Mouse (Mus musculus) layer of hippocampus, adult 8-10 months (tissue): Measurements from ENCODE around the gene Unc13b. TPM values are rescaled to one million over a fixed set of nuclear protein-coding genes. Genes with fewer than 3 reads are reported as not detected.

Experiments
- DNase-seq, 2 experiments: peaks; one replicate each; pipeline ENCODE4 v3.0.0; 2022; ENCODE audit warnings: low spot score in 2 of 2
- total RNA-seq, 4 experiments: library from RNA; stranded (reverse); gene quantifications; 2 replicates each; pipeline ENCODE4 v1.2.4; 2022

The Unc13b gene
- total RNA-seq, 4 experiments from 2014 or later: 38.3 to 56.8 (median 44.9) TPM

DNA sequence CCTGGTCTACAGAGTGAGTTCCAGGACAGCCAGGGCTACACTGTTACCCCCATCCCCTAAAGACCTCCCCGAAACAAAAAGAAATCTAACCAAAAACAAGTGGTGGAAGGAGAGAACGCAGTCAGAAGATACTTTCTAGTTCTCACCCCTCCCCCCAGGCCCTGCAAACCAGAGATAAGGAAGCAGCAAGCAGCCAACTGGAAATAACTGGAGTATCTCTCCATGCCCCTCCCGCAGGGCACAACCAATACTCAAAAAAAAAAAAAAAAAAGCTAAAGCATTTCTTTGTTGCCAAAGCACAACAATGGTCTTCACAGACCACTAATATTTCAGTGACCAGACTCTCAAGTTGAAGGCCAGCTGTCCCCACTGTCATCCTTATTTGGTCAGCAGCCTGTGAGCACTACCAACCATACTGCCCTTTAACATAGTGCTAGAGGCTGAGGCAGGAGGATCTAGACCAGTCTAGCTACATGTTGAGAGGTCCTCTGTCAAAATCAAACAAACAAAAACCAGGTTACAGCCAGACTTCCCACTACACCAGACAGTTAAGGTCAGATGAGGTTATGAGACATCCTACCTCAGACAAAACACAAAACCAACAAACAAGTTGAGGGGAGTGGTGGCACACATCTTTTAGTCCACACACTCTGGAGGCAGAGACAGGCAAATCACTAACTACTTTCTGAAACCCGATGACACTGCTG is 20.7 kb upstream of the Unc13b start:
- DNase-seq: no peak

DNA sequence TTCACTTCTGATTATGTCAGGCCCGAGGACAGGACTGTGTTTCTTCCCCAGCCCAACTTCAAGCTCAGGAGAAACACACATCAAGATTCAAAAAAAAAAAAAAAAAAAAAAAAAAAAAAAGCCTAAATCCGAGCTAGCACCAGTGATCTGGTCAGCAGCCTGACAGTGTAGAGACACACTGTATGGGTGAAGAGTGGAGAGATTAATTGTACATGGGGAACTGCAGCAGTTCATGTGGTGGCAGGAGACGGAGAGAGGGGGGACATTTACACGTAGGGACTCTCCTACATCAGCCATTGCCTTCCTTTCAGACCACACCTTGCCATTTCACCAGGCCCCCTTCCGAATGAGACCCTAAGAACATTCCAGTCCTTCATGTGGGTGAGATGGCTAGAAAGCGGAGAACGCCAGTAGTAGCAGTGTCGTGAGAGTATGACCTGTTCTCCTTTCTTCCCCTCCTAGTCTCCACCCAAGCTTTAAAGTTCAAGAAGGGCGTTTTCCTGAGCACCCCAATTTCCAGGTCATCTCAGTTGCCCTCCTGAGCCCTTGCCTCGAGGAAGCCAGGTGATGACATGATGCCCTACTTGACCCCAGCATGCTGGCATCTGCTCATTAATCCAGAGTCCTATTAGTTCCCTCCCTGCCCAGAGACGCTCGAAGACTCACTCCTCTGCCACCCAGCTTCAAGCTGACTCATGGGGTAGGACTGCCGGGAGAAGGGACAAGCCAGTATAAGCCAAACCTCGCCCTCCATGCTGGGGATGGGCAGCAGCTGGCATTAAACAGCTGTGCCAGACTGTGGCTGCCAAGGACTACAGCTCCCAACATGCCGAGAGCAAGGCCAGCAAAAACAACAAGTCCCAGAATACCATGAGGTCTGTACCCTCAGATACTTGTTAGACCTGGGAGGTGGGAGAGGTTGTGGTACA is 19.9 kb upstream of the Unc13b start:
- DNase-seq: peak in 1 of 2 experiments; percentile 73

DNA sequence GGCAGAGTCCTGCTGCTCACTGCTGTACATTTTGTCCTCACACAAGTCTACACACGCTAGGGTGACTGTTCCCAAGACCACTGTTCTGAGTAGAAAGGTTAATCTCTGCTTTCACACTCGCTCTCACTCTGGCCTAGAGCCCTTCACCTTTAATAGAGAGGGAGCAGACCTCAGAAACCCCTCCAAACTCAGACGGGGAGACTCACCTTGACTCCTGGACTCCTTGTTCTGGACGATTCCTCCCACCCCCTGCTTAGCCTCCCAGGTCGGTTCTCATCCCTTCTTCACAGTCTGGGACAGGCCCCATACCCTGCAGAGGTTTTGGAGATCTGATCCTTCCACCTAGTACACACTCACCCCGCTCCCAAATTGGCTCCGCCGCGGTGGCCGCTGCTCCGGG is 19.1 kb upstream of the Unc13b start:
- no peak for DNase-seq

DNA sequence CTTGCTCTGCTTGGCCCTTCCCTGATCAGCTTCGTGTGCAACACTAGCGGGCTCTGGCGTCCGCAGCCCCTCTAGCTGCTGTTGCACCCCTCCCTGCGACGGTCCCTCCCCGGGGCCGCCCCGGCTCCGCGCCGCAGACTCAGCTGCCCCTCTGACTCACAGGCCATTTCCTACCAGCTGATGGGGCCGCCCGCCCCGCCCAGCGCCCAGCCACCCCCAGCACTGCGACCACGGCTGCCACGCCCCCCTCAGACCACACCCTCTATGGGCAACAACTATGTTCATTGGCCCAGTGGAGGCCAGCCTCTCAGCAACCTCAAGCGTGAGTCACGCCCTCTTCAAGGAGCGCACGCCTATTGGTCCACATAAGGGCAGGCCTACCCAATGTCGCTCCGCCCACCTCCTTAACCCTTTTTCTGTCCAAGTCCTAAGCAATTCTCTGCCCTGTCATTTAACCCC is 18.6 kb upstream of the Unc13b start:
- DNase-seq: peak; percentile 95 to 97

DNA sequence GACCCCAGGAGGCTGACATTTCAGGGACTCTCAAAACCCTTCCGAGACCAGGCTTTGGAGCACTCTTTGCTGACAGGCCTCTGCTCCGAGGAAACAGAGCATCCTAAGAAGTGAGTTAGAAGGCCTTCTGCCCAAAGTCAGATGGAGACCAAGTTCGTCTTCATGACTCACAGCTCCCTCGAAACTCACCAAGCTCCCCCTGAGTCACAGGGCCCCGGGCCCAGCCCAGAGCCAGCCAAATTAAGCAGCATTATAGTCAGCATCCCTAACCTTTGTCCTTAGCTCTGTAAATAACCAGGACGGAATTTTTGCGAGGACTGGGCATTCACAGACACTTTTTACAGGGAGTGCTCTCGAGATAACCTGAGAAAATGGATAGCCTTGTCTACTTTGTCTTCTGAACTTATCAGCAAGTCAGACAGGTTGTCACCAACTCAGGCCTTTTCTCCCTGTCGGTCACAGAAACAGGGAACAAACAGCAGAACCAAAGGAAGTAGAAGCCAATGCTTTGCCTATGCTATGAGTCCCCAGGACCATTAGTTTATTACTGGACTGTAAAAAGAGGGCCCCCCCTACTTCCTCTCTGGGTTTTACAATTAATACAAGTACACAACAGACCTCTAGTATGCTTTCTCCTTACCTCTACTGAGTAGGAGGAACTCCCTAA is 17.7 kb upstream of the Unc13b start:
- DNase-seq: no peak

DNA sequence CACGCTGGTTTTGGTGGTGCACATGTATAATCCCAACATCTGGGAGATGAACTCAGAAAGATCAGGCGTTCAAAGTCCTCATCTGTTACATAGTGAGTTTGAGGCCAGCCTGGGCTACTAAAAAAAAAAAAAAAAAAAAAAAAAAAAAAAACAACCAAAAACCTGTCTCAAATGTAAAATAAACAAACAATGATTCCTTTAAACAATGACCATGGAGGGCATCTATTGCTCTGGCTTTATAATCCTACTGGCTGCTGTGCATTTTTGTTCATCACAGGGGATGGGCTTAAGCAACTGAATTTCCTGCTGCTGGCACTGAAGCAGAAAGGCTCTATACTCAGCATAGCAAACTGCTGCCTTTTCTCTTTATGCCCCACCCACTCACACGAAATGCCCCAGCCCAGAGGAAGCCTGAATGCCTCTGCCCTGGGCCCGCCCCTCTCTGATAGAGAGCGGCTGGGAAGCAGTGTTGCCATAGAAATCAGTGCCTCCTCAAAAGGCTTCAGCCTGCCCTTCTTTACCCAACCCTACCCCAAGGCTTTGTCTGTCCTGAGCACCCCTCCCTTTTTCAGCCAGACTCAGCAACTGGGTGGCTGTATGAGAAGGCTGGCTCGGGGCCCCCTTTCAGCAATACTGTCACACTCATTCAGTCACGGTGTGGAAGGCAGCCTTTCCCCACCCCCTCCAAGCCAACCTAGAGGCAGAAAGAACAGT is 15.0 kb upstream of the Unc13b start:
- DNase-seq: no peak

DNA sequence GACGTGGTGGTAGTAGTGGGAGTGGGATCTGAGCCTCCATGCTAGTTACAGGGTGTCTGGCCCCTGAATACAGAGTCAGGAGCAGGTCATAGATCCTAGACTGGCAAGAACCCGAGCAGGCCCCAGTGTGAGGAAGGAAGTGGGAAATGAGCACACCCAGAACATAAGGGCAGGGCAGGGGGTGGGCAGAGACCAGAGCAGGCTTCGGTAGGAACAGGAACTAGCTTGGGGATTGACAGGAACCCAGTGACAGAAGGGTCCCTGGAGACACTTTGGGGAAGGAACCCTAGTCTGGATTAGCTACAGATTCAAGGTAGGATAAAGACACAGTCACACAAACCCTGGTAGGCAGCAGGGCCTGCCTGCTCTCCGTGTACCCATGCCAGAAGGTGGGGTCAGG is 14.1 kb upstream of the Unc13b start:
- no peak for DNase-seq

DNA sequence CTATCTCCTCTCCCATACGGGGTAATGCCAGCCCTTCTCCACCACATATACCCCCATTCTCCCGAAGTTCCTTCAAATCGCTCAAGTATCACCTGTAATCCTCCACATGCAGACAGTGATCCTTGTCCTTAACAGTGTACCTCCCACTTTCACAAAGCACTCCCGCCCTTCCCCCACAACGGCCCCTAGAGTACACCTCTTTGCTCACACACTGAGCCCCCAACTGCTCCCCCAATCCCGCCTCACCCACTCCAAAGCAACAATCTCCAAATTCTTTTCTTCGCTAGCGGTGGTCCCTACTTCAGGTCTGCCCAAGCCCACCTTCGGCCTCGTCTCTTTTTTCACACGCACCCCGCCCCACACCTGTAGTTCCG is 13.5 kb upstream of the Unc13b start:
- DNase-seq: no peak

DNA sequence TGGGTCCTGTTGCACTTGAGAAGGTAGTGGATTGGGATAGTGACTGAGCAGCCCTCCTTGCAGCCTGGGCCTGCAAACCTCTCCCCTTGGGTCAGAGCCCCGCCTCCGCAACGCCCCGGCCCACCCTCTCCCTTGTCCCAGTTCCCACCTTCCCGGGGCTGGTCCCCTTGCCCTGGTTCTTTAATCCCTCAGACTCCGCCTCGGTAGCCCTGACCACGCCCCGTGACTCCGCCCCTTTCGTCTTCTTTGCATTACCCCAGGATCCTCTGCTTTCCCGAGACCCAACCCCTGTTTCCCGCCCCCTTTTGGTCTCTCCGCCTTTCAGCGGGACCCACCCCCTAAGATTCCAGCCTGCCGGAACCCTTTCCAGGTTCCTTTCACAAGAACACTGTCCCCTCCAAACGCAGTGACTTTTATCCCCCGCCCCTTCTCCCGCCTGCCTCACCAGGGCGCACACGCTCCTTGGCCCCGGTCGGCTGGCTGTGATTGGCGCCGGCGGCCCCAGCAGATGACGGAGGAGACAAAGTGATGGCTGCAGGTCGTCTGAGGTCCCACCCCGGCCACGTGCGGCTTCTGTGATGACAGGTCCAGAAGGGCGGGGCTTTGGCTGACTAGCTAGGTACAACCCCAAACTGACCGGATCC is 13.0 kb upstream of the Unc13b start, which contains the start of gene Fam214b:
Gene Fam214b (minus strand): TSS at position 562 of the 644 bp plus-strand sequence.
- DNase-seq: peak; percentile 91 to 95

DNA sequence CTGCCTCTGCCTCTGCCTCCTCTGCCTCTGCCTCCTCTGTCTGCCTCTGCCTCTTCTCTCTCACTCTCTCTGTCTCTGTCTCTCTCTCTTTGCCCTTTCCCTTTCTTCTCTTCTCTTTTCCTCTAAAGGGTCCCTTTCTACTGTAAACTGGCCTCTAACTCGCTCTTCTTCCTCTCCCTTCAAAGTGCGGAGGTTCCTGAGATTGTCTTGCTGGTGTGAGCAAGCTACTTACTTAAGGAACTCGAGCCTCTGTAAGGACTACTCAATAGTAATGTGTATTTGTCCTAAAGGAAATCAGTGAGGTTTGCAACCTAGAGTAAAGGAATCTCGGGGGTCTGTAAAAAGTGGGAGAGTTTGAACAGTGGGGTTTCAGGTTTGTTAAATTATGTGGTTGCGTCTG is 12.1 kb upstream of the Unc13b start:
- no peak for DNase-seq

DNA sequence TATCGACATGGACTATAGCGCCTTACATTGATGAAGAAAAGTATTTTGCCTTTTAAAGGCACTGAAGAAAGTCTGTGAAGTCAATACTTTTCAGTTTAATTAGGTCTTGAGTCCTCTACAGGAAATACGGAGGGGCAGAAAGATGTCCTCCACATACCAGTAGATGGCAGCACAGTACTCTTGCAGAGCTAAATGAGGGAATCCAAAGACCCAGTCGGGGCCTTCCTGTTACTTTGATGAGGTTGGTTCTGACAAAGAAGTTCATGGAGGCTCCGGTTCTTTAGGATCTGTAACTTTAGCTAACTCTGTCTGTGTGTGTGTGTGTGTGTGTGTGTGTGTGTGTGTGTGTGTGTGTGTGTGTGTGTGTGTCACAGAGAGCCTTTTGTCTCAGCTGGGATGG is 11.5 kb upstream of the Unc13b start:
- DNase-seq: peak in 1 of 2 experiments; percentile 77

DNA sequence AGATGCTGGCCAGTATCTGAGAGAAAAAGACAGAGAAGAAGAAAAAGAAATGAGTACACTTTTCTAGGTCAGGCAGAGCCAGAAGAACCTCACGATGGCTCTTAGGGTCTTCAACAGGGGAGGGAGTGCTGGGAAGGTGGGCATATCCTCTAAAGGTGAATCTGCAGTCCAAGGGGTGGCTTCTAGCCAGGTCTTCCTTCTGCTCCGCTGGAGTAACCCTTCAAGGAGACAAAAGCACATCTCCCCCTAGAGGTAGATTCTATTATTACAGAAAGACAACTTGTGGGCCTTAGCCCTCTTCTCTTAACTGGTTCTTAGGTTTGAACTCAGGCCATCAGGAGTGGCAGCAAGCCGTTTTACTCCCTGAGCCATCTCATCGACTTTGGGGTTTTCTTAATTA is 6.1 kb upstream of the Unc13b start:
- no peak for DNase-seq

DNA sequence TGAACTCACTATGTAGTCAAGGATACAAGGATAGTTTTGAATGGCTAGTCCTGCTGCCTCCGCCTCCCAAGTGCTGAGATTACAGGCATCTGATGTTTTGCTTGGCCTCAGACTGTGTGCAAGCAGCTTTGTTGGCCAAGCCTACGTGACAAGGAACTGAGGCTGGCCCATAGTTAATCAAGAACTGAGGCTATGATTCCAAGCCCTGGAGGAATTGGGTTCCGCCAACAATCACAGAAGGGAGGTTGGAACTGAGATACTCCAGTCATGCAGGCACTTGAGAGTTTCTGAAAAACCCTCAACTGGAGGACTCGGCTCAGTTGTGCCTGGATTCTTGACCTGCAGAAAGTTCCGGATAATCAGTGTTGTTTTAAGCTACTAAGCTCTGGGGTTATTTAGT is 1.1 kb upstream of the Unc13b start:
- no peak for DNase-seq

DNA sequence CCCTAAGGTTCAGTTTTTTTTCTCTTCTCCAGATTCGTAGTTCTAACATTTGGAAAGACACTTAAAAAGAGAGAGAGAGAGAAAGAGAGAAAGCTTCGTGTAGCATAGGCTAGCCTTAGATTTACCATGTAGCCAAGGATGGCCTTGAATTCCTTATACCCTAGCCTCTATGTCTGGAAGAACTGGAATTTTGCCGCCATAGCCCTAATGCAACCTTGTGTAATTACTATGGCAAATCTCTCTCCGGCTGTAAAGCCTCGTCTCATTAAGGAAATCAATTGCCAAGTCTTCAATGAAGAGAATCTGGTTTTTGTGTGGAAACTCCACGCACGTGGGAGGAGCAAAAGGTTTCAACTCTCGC is 381 bp upstream of the Unc13b start:
- DNase-seq: no peak

DNA sequence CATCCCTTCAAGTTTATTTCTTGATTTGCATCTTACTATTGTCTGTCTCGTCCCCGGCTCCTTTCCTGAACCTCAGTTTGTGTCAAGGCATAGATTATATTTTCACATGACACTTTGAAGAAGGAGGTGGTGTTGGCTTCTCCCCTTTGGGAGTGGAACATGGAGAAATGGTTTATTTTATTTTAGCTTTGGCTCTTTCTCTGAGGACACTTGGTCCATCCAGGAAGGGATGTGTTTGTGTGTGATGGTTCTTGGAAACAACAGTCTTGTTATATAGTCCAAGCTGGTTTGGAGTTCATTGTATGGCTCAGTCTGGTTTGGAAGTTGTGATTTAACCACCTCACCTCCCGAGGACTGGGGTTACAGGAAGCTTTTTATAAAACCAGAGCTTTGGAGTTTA is 944 bp downstream of the Unc13b start:
- no peak for DNase-seq

DNA sequence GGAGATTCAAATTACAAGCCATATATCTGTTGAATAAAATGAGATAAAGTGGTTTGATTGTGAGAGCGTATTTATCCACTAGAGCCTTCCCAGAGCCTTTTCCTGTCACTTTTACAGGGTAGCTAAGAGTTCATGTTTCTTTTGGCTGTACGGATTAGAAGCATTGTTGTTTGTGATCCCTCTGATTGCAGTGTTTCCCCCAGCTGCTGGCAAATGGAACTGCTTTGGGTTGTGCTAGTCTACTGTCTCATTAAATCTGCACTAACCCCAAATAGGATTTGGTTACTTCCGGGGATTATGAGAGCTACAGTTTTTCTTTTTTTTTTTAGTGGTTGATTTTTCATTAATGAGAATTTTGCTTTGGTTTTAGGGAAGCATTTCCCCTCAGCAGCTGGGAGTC is 1.5 kb downstream of the Unc13b start:
- DNase-seq: no peak

DNA sequence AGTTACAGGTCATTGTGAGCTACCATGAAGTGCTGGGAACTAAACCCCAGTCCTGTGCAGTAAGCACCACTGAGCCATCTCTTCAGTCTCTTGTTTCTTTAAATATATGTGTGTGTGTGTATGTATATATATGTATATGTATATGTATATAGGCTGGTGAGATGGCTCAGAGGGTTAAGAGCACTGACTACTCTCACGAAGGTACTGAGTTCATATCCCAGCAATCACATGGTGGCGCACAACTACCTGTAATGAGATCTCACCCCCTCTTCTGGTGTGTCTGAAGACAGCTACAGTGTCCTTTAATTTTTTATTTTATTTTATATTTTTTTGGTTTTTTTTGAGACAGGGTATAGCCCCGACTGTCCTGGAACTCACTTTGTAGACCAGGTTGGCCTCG is 6.7 kb downstream of the Unc13b start:
- no peak for DNase-seq

DNA sequence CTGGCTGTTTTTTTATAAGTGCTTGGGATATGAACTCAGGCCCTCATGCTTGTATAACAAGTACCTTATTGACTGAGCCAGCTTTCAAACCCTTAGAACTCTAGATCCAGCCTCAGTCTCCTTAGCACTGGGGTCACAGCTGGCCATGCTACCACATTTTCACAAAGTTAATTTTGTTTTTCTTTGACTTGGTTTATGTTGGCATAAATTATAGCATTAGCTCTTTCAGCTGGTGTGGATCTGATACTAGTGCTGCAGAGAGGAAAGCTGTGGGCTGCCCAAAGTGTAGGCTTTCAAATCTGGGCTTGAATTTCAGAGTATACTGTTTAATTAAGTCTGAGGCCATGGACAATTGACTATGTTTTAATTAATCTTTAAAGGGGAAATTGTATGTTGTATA is 16.2 kb downstream of the Unc13b start:
- DNase-seq: no peak

DNA sequence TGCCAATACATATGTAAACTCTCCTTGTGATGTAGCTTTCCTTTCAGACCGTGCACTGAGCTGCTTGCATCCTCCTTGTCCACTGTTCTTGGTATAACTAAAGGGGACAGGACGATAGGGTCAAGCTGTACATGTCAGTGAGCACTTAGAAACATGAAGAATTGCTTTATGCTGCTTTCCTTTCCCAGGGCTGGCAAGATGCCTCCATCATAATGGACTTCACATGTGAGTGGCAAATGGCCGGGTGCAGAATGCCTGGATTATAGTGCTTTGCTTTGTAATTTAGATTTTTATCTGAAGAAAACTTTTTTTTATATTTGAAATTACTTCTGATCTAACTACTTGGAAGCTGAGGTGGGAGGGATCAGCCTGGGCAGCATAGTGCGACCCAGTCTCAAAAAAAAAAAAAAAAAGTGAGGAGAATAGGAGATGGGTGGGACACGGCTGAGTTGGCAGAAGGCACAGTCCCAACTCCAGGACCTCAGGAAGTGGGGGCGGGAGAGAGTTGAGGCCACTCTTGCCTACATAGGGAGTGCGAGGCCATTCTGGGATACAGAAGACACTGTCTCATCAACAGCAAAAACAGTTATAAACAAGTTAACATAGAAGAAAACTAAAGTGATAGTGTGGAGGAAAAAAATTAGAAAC is 19.4 kb downstream of the Unc13b start:
- DNase-seq: no peak

DNA sequence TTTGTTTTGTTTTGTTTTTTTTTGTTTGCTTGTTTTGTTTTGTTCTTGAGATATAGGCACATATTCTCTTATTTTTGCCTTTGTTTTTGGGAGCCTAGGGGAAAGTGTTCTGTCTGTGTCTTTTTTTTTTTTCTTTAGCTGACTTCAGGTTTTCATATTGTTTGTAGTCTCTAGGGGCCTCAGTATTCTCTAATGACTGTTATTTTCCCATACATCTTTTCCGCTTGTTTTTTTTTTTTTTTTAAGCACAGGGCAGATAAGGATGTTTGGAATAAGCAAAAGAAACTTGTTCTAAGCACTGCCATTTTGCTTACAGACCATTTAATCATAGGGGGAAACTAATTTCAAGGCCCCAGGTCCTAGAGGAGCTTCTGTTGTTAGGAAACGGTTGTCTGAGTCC is 23.7 kb downstream of the Unc13b start:
- DNase-seq: no peak
